Comparison of ENCODE assay signal across 8 mouse cellular contexts in the genomic region with DNA sequence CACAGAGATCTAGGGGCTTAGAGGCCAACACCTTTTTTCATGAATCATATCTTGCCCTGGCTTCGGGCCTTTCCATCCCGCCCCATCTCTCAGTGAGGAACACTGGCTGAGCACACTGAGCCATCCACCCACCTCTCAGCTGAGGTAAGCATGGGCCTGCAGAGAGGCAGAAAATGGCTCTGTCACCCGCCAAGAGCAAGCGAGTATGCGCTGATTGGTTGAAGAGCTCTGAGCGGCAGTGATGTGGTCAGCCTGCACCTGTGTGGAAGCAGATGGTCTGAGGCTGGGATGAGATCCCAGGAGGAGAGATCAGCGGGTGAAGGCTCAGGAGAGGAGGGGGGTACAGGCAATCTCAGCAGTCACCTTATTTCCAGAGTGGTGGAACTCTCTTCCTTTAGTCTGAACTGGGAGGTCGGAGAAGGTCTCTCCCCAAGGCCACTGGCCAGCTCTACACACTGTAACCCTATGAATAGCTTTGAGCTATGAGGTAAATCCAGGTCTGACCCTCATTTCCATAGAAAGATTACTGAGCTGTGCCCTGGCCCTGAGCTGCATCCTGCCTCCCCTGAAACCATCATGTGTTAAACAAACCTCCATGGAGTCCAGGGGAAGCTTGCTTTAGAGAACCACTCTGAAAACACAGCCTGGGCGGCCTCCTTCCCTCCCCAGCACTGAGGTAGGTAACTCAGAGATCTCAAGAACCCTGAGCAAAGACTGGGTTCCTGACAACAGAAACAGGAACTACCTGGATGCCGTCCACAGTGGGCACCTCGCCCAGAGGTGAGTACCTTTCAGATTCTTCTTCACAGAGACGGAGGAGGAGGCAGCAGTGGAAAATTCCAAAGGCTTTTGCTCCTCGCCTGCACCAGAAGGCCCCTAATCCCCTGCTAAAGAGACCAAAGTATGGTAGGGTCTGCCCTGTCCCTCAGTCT. TPM values are rescaled to one million over a fixed set of nuclear protein-coding genes. Genes with fewer than 3 reads are reported as not detected.
DNase-seq lines count a peak whose midpoint lies in the region; ATAC-seq and TF ChIP-seq lines count a peak whose summit lies in the region.

No protein-coding gene starts in this region.

- no peak for TF ChIP-seq EP300 in stomach, postnatal 0 days (optimal IDR thresholded peaks at IDR 0.05)

- no peak for DNase-seq in frontal cortex, postnatal 25 days (ENCODE audit: low spot score in 2 of 2)
- DNase-seq in ES-E14 (ENCODE audit: low read depth, low spot score), result no peak
- DNase-seq in forebrain, embryonic 11.5 days (ENCODE audit: low spot score), result peak; percentile 49
- peak; percentile 81 for DNase-seq in kidney, adult 11 months
- DNase-seq in lung, adult 2 months, result peak; percentile 86
- no peak for DNase-seq in stomach, postnatal 0 days (ENCODE audit: low spot score)
- DNase-seq in c-Kit-positive CD71-positive TER-119-positive erythroid progenitor cells, embryonic 14.5 days (ENCODE audit: low spot score), result no peak

- TF ChIP-seq POLR2A in lung, adult 2 months (IDR thresholded peaks at IDR 0.05; ENCODE audit: borderline replicate concordance, extremely low read depth, low read depth, low read length), result no peak

- H3K27me3 ChIP-seq in forebrain, embryonic 11.5 days (ENCODE audit: control insufficient read depth, insufficient read depth, low read length), result no peaks in the 10 kb centered on the region
- H3K27me3 ChIP-seq in stomach, postnatal 0 days (ENCODE audit: control insufficient read depth, insufficient read depth, low read length), result no peaks in the 10 kb centered on the region

- H3K36me3 ChIP-seq in ES-E14 (ENCODE audit: control insufficient read depth, insufficient read depth, low read length, poor library complexity, severe bottlenecking), result 0 out of 2 replicates have a peak, but pooled peaks cover 2% of the 10 kb centered on the region
- H3K36me3 ChIP-seq in forebrain, embryonic 11.5 days (ENCODE audit: control insufficient read depth, insufficient read depth, low read length), result no peaks in the 10 kb centered on the region
- no peaks in the 10 kb centered on the region for H3K36me3 ChIP-seq in stomach, postnatal 0 days (ENCODE audit: control insufficient read depth, insufficient read depth, low read length)

- peak overlapping the region; percentile 36; the same call in 1 of the 2 replicates for H3K9ac ChIP-seq in ES-E14 (ENCODE audit: insufficient read depth, low read depth, low read length, poor library complexity, severe bottlenecking)
- peak overlapping the region; percentile 31; the same call in 1 of the 2 replicates for H3K9ac ChIP-seq in forebrain, embryonic 11.5 days (ENCODE audit: low read length)
- no peak overlapping the region; the same call in 1 of the 2 replicates for H3K9ac ChIP-seq in stomach, postnatal 0 days (ENCODE audit: low read length)

- WGBS in forebrain, embryonic 11.5 days, result 56% methylated on average over 13 of the region's 13 CpGs
- WGBS in lung, adult 2 months, result 61% methylated on average over 13 of the region's 13 CpGs
- 57% methylated on average over 13 of the region's 13 CpGs for WGBS in stomach, postnatal 0 days

- H3K9me3 ChIP-seq in ES-E14 (ENCODE audit: control insufficient read depth, insufficient read depth, low read depth, low read length), result no peaks in the 10 kb centered on the region
- no peaks in the 10 kb centered on the region for H3K9me3 ChIP-seq in forebrain, embryonic 11.5 days (ENCODE audit: control insufficient read depth, low read length)
- no peaks in the 10 kb centered on the region for H3K9me3 ChIP-seq in stomach, postnatal 0 days (ENCODE audit: control insufficient read depth, low read length)

- no peak for TF ChIP-seq CTCF in lung, adult 2 months (IDR thresholded peaks at IDR 0.05; ENCODE audit: insufficient read depth, low read length)
- TF ChIP-seq CTCF in stomach, postnatal 0 days (IDR thresholded peaks at IDR 0.05; ENCODE audit: low read depth), result no peak

- H3K4me3 ChIP-seq in ES-E14 (ENCODE audit: insufficient read depth in 1 of 2, low read depth in 1 of 2, low read length in 2 of 2, poor library complexity in 1 of 2, severe bottlenecking in 1 of 2), result no peak overlapping the region
- H3K4me3 ChIP-seq in forebrain, embryonic 11.5 days (ENCODE audit: low read depth, low read length), result no peak overlapping the region
- H3K4me3 ChIP-seq in lung, adult 2 months (replicated peaks; ENCODE audit: extremely low read depth, low read depth, low read length), result no peak overlapping the region
- no peak overlapping the region for H3K4me3 ChIP-seq in stomach, postnatal 0 days (ENCODE audit: low read depth, low read length)

- no peak overlapping the region; the same call in 1 of the 2 replicates for H3K27ac ChIP-seq in ES-E14 (ENCODE audit: insufficient read depth, low read depth, low read length, poor library complexity, severe bottlenecking)
- H3K27ac ChIP-seq in forebrain, embryonic 11.5 days (ENCODE audit: low read depth, low read length), result peak overlapping the region; percentile 61
- H3K27ac ChIP-seq in stomach, postnatal 0 days (replicated peaks), result peak overlapping the region; percentile 24; the same call in 1 of the 2 replicates

- in situ Hi-C loops in ES-E14 (cut with MboI; ENCODE audit: low sequenced_read_pairs in 2 of 2, unreplicated experiment in 2 of 2), result no loop called here

- H3K4me1 ChIP-seq in ES-E14 (ENCODE audit: control insufficient read depth in 2 of 2, insufficient read depth in 2 of 2, low read length in 2 of 2, poor library complexity in 1 of 2), result peaks cover 12 to 35% of the 10 kb centered on the region in 2 experiments
- H3K4me1 ChIP-seq in forebrain, embryonic 11.5 days (replicated peaks; ENCODE audit: control insufficient read depth, insufficient read depth, low read length), result peaks cover 42% of the 10 kb centered on the region
- H3K4me1 ChIP-seq in lung, adult 2 months (ENCODE audit: control insufficient read depth, insufficient read depth, low read length), result peaks cover 69% of the 10 kb centered on the region
- H3K4me1 ChIP-seq in stomach, postnatal 0 days (replicated peaks; ENCODE audit: control insufficient read depth, insufficient read depth), result peaks cover 27% of the 10 kb centered on the region

- ATAC-seq in frontal cortex, adult (ENCODE audit: low TSS enrichment), result peak; percentile 66
- no peak for ATAC-seq in forebrain, embryonic 11.5 days (replicated peaks; ENCODE audit: low FRiP score)
- no peak for ATAC-seq in stomach, postnatal 0 days (ENCODE audit: low FRiP score, low TSS enrichment)

- H3K4me2 ChIP-seq in forebrain, embryonic 11.5 days (ENCODE audit: low read depth, low read length, severe bottlenecking), result no peak overlapping the region
- no peak overlapping the region for H3K4me2 ChIP-seq in stomach, postnatal 0 days (replicated peaks; ENCODE audit: low read depth)

TF ChIP-seq in ES-E14, 5 proteins besides CTCF, POLR2A, EP300 and RAD21:
- TF ChIP-seq ZC3H11A (IDR thresholded peaks at IDR 0.05; ENCODE audit: borderline replicate concordance, low read depth, low read length) (no peak), CHD2 (IDR thresholded peaks at IDR 0.05; ENCODE audit: low read depth, low read length) (no peak), HCFC1 (IDR thresholded peaks at IDR 0.05; ENCODE audit: borderline replicate concordance, insufficient read depth, low read length) (no peak), MAFK (IDR thresholded peaks at IDR 0.05; ENCODE audit: insufficient read depth, low read depth, low read length) (no peak), ZNF384 (IDR thresholded peaks at IDR 0.05; ENCODE audit: low read depth, low read length) (no peak)

RNA-seq across cellular contexts. Expression of a gene that starts 6.5 kb away (rescaled TPM):
- 8.6 and 8.8 TPM in 2 replicates for total RNA-seq in ES-E14 (2012; rRNA removed)
- polyA plus RNA-seq in forebrain, embryonic 11.5 days (2014; fragmentation: Nextera tagmentation; extraction: Ambion mirVana), result 44.3 and 45.5 TPM in 2 replicates
- 79.4 and 80.3 TPM in 2 replicates for polyA plus RNA-seq in lung, adult 2 months (2012; rRNA removed)
- polyA plus RNA-seq in stomach, postnatal 0 days (2015; fragmentation: Nextera tagmentation; extraction: Ambion mirVana), result 8.4 and 8.5 TPM in 2 replicates

RNA-seq across cellular contexts. Expression of a gene that starts 45.3 kb away (rescaled TPM):
- total RNA-seq in ES-E14 (2012; rRNA removed), result 14.5 and 17.9 TPM in 2 replicates
- polyA plus RNA-seq in forebrain, embryonic 11.5 days (2014; fragmentation: Nextera tagmentation; extraction: Ambion mirVana), result 80.7 and 91.7 TPM in 2 replicates
- polyA plus RNA-seq in lung, adult 2 months (2012; rRNA removed), result 6.3 and 7.8 TPM in 2 replicates
- polyA plus RNA-seq in stomach, postnatal 0 days (2015; fragmentation: Nextera tagmentation; extraction: Ambion mirVana), result 39.0 and 39.9 TPM in 2 replicates

RNA-seq across cellular contexts. Expression of a gene that starts 51.8 kb away (rescaled TPM):
- 18.8 and 20.5 TPM in 2 replicates for total RNA-seq in ES-E14 (2012; rRNA removed)
- 34.9 and 40.6 TPM in 2 replicates for polyA plus RNA-seq in forebrain, embryonic 11.5 days (2014; fragmentation: Nextera tagmentation; extraction: Ambion mirVana)
- 7.8 and 12.2 TPM in 2 replicates for polyA plus RNA-seq in lung, adult 2 months (2012; rRNA removed)
- polyA plus RNA-seq in stomach, postnatal 0 days (2015; fragmentation: Nextera tagmentation; extraction: Ambion mirVana), result 18.7 and 20.2 TPM in 2 replicates

Comparison
In these comparisons a context has a peak if more than half of its experiments do, and no peak if none do; other contexts are left out.
1. DNase-seq: peak in forebrain, embryonic 11.5 days (single experiment), kidney, adult 11 months (single experiment) and lung, adult 2 months (single experiment); none in frontal cortex, postnatal 25 days (0 of 2), ES-E14 (single experiment), stomach, postnatal 0 days (single experiment) and c-Kit-positive CD71-positive TER-119-positive erythroid progenitor cells, embryonic 14.5 days (single experiment).